Mouse (Mus musculus) thymus, adult 2 months (tissue): ENCODE results near the gene Tead4. TPM values are rescaled to one million over a fixed set of nuclear protein-coding genes. Genes with fewer than 3 reads are reported as not detected.

Experiments
- DNase-seq: peaks from one replicate; pipeline ENCODE4 v3.0.0; 2021
- H3K27ac ChIP-seq: fragments of 200-500 bp; 2 replicates; pipeline ENCODE4 v1.5.1; 2012; ENCODE audit warnings: low read length, control low read depth; ENCODE audit not compliant: control insufficient read depth, insufficient read depth
- H3K27me3 ChIP-seq: fragments of 200-500 bp; 2 replicates; pipeline ENCODE4 v1.6.1; 2012; ENCODE audit warnings: mild to moderate bottlenecking, low read length, moderate library complexity, mixed read lengths; ENCODE audit not compliant: control insufficient read depth, insufficient read depth
- H3K36me3 ChIP-seq: fragments of 200-500 bp; 2 replicates; pipeline ENCODE4 v1.6.1; 2012; ENCODE audit warnings: mild to moderate bottlenecking, low read length, moderate library complexity; ENCODE audit not compliant: control insufficient read depth, insufficient read depth
- H3K4me1 ChIP-seq: fragments of 200-500 bp; replicated peaks from 2 replicates; pipeline ENCODE4 v1.6.1; 2012; ENCODE audit warnings: low read length; ENCODE audit not compliant: control insufficient read depth, insufficient read depth
- H3K4me3 ChIP-seq: fragments of 200-500 bp; 2 replicates; pipeline ENCODE4 v1.5.1; 2012; ENCODE audit warnings: mild to moderate bottlenecking, low read length, control low read depth, moderate library complexity; ENCODE audit not compliant: control insufficient read depth, insufficient read depth
- CTCF ChIP-seq: fragments of 200-500 bp; IDR thresholded peaks from 2 replicates; pipeline ENCODE4 v1.5.1; 2012; ENCODE audit warnings: mild to moderate bottlenecking, control low read depth, low read length, moderate library complexity, borderline replicate concordance; ENCODE audit not compliant: control insufficient read depth, poor library complexity, insufficient read depth; ENCODE audit errors: extremely low read depth
- POLR2A ChIP-seq: fragments of 200-500 bp; IDR thresholded peaks from 2 replicates; pipeline ENCODE4 v1.6.1; 2012; ENCODE audit warnings: mild to moderate bottlenecking, low read length, control low read depth, moderate library complexity; ENCODE audit not compliant: control insufficient read depth, poor library complexity, insufficient read depth; ENCODE audit errors: extremely low read depth
- WGBS: fragments of 180-500 bp; shearing (Covaris S2); methylation state at CpG from one replicate; pipeline ENCODE4 v1.1.7; 2018; 5-methylcytosine and 5-hydroxymethylcytosine counted together
- polyA plus RNA-seq: library from polyadenylated mRNA; depleted of rRNA; stranded (reverse); fragments of >200 nt; gene quantifications from 2 replicates; pipeline ENCODE4 v1.2.3, GENCODE M21; 2012

Gene Tead4
- polyA plus RNA-seq, 1 experiment: 0.53 TPM

GRCm38 (mm10) chr6:128272754-128273153, 27.9 kb downstream of the Tead4 start:
- TF ChIP-seq CTCF: no peak
- TF ChIP-seq POLR2A: no peak
- Histone ChIP-seq H3K27me3 (no peaks in the 10 kb centered on the region), H3K4me1 (no peaks in the 10 kb centered on the region), H3K36me3 (no peaks in the 10 kb centered on the region), H3K27ac (no peak overlapping the region), H3K4me3 (no peak overlapping the region)
- WGBS: 93% methylated on average over 17 of the region's 17 CpGs
- DNase-seq: no peak

- H3K4me3 ChIP-seq: no peak overlapping the region
- no peak for DNase-seq
- H3K36me3 ChIP-seq: no peaks in the 10 kb centered on the region
- H3K27me3 ChIP-seq: no peaks in the 10 kb centered on the region; the same call in 1 of the 2 replicates
- 71% methylated on average over 4 of the region's 4 CpGs for WGBS
- H3K27ac ChIP-seq: no peak overlapping the region
- TF ChIP-seq CTCF: no peak
- no peak for TF ChIP-seq POLR2A
- H3K4me1 ChIP-seq: no peaks in the 10 kb centered on the region
Measured at GRCm38 (mm10) chr6:128269850-128270249, 30.8 kb downstream of the Tead4 start.

DNA sequence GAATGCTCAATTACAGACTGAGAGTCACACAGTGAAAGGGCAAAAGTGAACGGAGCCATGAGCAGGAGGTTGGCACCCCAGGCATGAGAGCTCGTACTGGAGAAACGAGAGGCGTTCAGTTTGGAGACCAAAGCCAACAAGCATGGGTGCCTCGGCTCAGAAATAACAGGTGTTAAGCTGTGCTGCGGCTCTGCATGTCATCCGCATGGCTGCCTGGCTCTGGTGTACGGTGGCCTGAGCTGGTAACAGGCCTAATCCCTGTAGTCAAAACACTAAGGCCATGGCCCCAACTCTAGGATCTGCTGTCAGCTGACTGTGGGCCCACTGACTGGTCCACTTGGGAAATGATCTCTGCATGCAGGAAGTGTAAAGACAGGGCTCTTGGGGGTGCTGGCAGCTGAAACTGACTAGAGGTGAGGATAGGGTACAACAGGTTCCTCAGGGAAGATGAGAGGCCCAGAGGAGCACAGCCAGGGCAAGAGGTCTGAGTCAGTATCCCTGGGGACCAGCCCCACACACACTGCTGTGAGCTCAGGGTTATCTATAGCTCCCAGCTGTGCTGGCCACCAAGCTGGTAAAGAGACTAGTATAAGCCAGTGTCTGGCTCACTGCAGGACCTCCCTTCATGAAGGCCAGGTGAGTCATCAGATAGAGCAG, 35.6 kb downstream of the Tead4 start:
- H3K27ac ChIP-seq: no peak overlapping the region
- WGBS: 95% methylated on average over 8 of the region's 8 CpGs
- H3K4me1 ChIP-seq: no peaks in the 10 kb centered on the region
- DNase-seq: no peak
- H3K27me3 ChIP-seq: no peaks in the 10 kb centered on the region; the same call in 1 of the 2 replicates
- H3K36me3 ChIP-seq: no peaks in the 10 kb centered on the region
- H3K4me3 ChIP-seq: no peak overlapping the region
- no peak for TF ChIP-seq CTCF
- TF ChIP-seq POLR2A: no peak

GRCm38 (mm10) chr6:128261486-128261885, 39.1 kb downstream of the Tead4 start:
- Histone ChIP-seq H3K27me3 (no peaks in the 10 kb centered on the region; the same call in 1 of the 2 replicates), H3K4me3 (no peak overlapping the region), H3K36me3 (no peaks in the 10 kb centered on the region), H3K4me1 (no peaks in the 10 kb centered on the region), H3K27ac (no peak overlapping the region)
- WGBS: 90% methylated on average over 1 of the region's 1 CpGs
- TF ChIP-seq CTCF: no peak
- no peak for TF ChIP-seq POLR2A
- no peak for DNase-seq

GRCm38 (mm10) chr6:128259252-128259651, 41.4 kb downstream of the Tead4 start:
- Histone ChIP-seq H3K27ac (no peak overlapping the region), H3K4me1 (no peaks in the 10 kb centered on the region), H3K27me3 (no peaks in the 10 kb centered on the region), H3K36me3 (no peaks in the 10 kb centered on the region), H3K4me3 (no peak overlapping the region)
- TF ChIP-seq POLR2A (no peak), CTCF (no peak)
- 98% methylated on average over 3 of the region's 3 CpGs for WGBS
- no peak for DNase-seq

DNA sequence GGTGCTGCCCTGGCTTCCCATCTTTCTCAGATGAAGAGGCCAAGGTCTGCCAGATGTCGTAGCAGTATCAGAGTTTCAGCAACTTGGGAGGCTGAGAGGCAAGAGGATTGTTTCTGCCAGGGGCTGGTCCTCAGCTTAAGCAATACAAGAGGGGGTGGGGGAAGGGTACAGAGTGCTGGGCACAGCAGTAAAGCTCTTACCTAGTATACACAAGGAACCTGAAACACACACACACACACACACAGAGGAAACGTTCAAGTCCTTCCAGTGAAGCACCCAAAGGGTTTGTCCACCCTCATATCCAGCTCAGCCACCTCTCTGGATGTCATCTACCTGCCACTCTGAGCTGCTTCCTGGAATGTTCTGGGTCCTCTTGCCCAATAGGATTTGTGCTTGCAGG, 44.7 kb downstream of the Tead4 start:
- H3K4me1 ChIP-seq: no peaks in the 10 kb centered on the region
- TF ChIP-seq POLR2A (no peak), CTCF (no peak)
- WGBS: 83% methylated on average over 2 of the region's 2 CpGs

More for the DNA sequence above, 44.7 kb downstream of the Tead4 start:
- H3K4me3 ChIP-seq: no peak overlapping the region
- no peaks in the 10 kb centered on the region for H3K36me3 ChIP-seq
- DNase-seq: no peak
- H3K27me3 ChIP-seq: no peaks in the 10 kb centered on the region
- no peak overlapping the region for H3K27ac ChIP-seq
